Mouse (Mus musculus): Measurements from ENCODE around the gene Dcaf7.

GRCm38 (mm10) chr11:106106047-106106587 lies 69.4 kb downstream of the Dcaf7 start:
- TF ChIP-seq CTCF (IDR thresholded peaks at IDR 0.05; ENCODE audit: borderline replicate concordance, insufficient read depth, low read length) (no peak), POLR2A (IDR thresholded peaks at IDR 0.05; ENCODE audit: low read depth, low read length) (no peak)
